ENCODE assay signal across 9 mouse cellular contexts in the genomic region with DNA sequence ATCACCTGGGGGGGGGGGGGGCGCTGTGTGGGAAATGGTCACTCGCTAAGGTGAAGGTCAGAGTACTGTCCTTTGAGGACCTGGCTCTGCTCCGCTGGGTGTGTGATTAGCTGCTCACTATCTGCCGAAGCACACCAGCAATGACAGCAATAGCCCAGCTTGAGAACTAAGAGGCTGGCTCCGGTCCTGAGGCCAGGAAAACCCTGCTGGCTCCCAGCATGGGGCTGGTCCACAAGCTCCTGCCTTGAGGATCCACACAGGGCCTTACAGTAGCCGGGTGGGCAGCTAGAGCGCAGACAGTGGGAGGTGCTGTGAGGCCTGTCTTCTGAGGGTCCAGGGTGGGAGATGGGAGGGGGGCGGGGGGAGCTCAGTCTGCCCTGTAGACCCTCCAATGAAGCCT.
A peak's percentile ranks its signal among the peaks of the same experiment; 100 is the strongest.
DNase-seq lines count a peak whose midpoint lies in the region; ATAC-seq and TF ChIP-seq lines count a peak whose summit lies in the region.
"Had no signal": no experiment of that assay in that cellular context is flagged by ENCODE, and none has a peak within 500 bp of the region (broad histone marks: within the 10 kb centered on the region; RNA-seq: fewer than 3 reads in every experiment).

No protein-coding gene starts in this region.

- WGBS in heart, embryonic 13.5 days = 34% methylated on average over 8 of the region's 8 CpGs
- WGBS in heart, embryonic 11.5 days (ENCODE audit: insufficient replicate concordance) = 37% methylated on average over 8 of the region's 8 CpGs
- 37% methylated on average over 8 of the region's 8 CpGs for WGBS in embryonic facial prominence, embryonic 10.5 days
- WGBS in hindbrain, embryonic 13.5 days = 26% methylated on average over 8 of the region's 8 CpGs
- WGBS in neural tube, embryonic 13.5 days = 35% methylated on average over 8 of the region's 8 CpGs
- 60% methylated on average over 8 of the region's 8 CpGs for WGBS in lung, adult 2 months

- no peak for TF ChIP-seq CTCF in lung, adult 2 months (IDR thresholded peaks at IDR 0.05; ENCODE audit: insufficient read depth, low read length)

- H3K27ac ChIP-seq in heart, embryonic 13.5 days (replicated peaks) = no peak overlapping the region
- no peak overlapping the region for H3K27ac ChIP-seq in heart, embryonic 11.5 days (ENCODE audit: low read depth, low read length)
- H3K27ac ChIP-seq in embryonic facial prominence, embryonic 10.5 days (replicated peaks) = peak overlapping the region; percentile 31
- H3K27ac ChIP-seq in hindbrain, embryonic 13.5 days = peak overlapping the region; percentile 86
- H3K27ac ChIP-seq in neural tube, embryonic 13.5 days (replicated peaks) = peak overlapping the region; percentile 73
- H3K27ac ChIP-seq: kidney, embryonic 15.5 days had no signal

- H3K27me3 ChIP-seq in heart, embryonic 13.5 days (replicated peaks) = peaks cover 36% of the 10 kb centered on the region
- H3K27me3 ChIP-seq in heart, embryonic 11.5 days (ENCODE audit: control insufficient read depth, insufficient read depth, low read length) = 0 out of 2 replicates have a peak, but pooled peaks cover 3% of the 10 kb centered on the region
- peaks cover 86% of the 10 kb centered on the region for H3K27me3 ChIP-seq in embryonic facial prominence, embryonic 10.5 days (replicated peaks; ENCODE audit: low read depth, poor library complexity, severe bottlenecking)
- H3K27me3 ChIP-seq in hindbrain, embryonic 13.5 days = peaks cover 17% of the 10 kb centered on the region
- H3K27me3 ChIP-seq in neural tube, embryonic 13.5 days = 0 out of 2 replicates have a peak, but pooled peaks cover 3% of the 10 kb centered on the region

- H3K4me1 ChIP-seq in heart, embryonic 13.5 days = peaks cover 35% of the 10 kb centered on the region
- H3K4me1 ChIP-seq in heart, embryonic 11.5 days (ENCODE audit: control insufficient read depth, insufficient read depth, low read length) = peaks cover 20% of the 10 kb centered on the region
- H3K4me1 ChIP-seq in embryonic facial prominence, embryonic 10.5 days = peaks cover 77% of the 10 kb centered on the region
- H3K4me1 ChIP-seq in hindbrain, embryonic 13.5 days (replicated peaks) = peaks cover 68% of the 10 kb centered on the region
- peaks cover 63% of the 10 kb centered on the region for H3K4me1 ChIP-seq in neural tube, embryonic 13.5 days (replicated peaks)
- no peaks in the 10 kb centered on the region; the same call in 1 of the 2 replicates for H3K4me1 ChIP-seq in lung, adult 2 months (ENCODE audit: control insufficient read depth, insufficient read depth, low read length)

- TF ChIP-seq POLR2A in lung, adult 2 months (IDR thresholded peaks at IDR 0.05; ENCODE audit: borderline replicate concordance, extremely low read depth, low read depth, low read length) = no peak

- no peak overlapping the region for H3K4me3 ChIP-seq in heart, embryonic 13.5 days
- no peak overlapping the region for H3K4me3 ChIP-seq in heart, embryonic 11.5 days (ENCODE audit: low read depth, low read length)
- no peak overlapping the region for H3K4me3 ChIP-seq in embryonic facial prominence, embryonic 10.5 days
- no peak overlapping the region for H3K4me3 ChIP-seq in hindbrain, embryonic 13.5 days
- no peak overlapping the region for H3K4me3 ChIP-seq in neural tube, embryonic 13.5 days
- no peak overlapping the region for H3K4me3 ChIP-seq in lung, adult 2 months (replicated peaks; ENCODE audit: extremely low read depth, low read depth, low read length)
- H3K4me3 ChIP-seq: kidney, embryonic 15.5 days had no signal

- peak overlapping the region; percentile 25; the same call in 1 of the 2 replicates for H3K9ac ChIP-seq in heart, embryonic 13.5 days
- no peak overlapping the region for H3K9ac ChIP-seq in heart, embryonic 11.5 days (ENCODE audit: low read depth, low read length)
- no peak overlapping the region for H3K9ac ChIP-seq in hindbrain, embryonic 13.5 days
- H3K9ac ChIP-seq in neural tube, embryonic 13.5 days = peak overlapping the region; percentile 51
- H3K9ac ChIP-seq: kidney, embryonic 15.5 days had no signal

- no peak for ATAC-seq in heart, embryonic 13.5 days (ENCODE audit: extremely low read depth, insufficient number of reproducible peaks, low FRiP score, low TSS enrichment)
- no peak for ATAC-seq in heart, embryonic 11.5 days (replicated peaks; ENCODE audit: insufficient number of reproducible peaks, low FRiP score, low TSS enrichment)
- no peak for ATAC-seq in hindbrain, embryonic 13.5 days (ENCODE audit: low FRiP score)
- no peak for ATAC-seq in neural tube, embryonic 13.5 days (ENCODE audit: low read depth)

- peak; percentile 13 for DNase-seq in embryonic facial prominence, embryonic 10.5 days (ENCODE audit: low spot score)
- no peak for DNase-seq in urinary bladder, postnatal 25 days (ENCODE audit: low spot score)
- no peak for DNase-seq in kidney, adult 9 months
- no peak for DNase-seq in lung, adult 2 months

- no peak overlapping the region for H3K4me2 ChIP-seq in heart, embryonic 13.5 days
- H3K4me2 ChIP-seq in heart, embryonic 11.5 days = no peak overlapping the region
- H3K4me2 ChIP-seq in hindbrain, embryonic 13.5 days = no peak overlapping the region
- H3K4me2 ChIP-seq in neural tube, embryonic 13.5 days = no peak overlapping the region
- H3K4me2 ChIP-seq: kidney, embryonic 15.5 days had no signal

- no peaks in the 10 kb centered on the region for H3K9me3 ChIP-seq in heart, embryonic 13.5 days
- no peaks in the 10 kb centered on the region for H3K9me3 ChIP-seq in heart, embryonic 11.5 days (replicated peaks; ENCODE audit: control insufficient read depth, low read length)
- no peaks in the 10 kb centered on the region for H3K9me3 ChIP-seq in embryonic facial prominence, embryonic 10.5 days
- no peaks in the 10 kb centered on the region for H3K9me3 ChIP-seq in hindbrain, embryonic 13.5 days
- H3K9me3 ChIP-seq in neural tube, embryonic 13.5 days = no peaks in the 10 kb centered on the region
- H3K9me3 ChIP-seq: kidney, embryonic 15.5 days had no signal

- no peaks in the 10 kb centered on the region for H3K36me3 ChIP-seq in heart, embryonic 13.5 days
- H3K36me3 ChIP-seq in heart, embryonic 11.5 days (ENCODE audit: control insufficient read depth, insufficient read depth, low read length) = no peaks in the 10 kb centered on the region
- no peaks in the 10 kb centered on the region for H3K36me3 ChIP-seq in embryonic facial prominence, embryonic 10.5 days (replicated peaks)
- H3K36me3 ChIP-seq in hindbrain, embryonic 13.5 days = no peaks in the 10 kb centered on the region
- no peaks in the 10 kb centered on the region for H3K36me3 ChIP-seq in neural tube, embryonic 13.5 days
- H3K36me3 ChIP-seq: kidney, embryonic 15.5 days had no signal

Comparison
In these comparisons a context has a peak if more than half of its experiments do, and no peak if none do; other contexts are left out.
1. H3K9ac ChIP-seq: peak in heart, embryonic 13.5 days (single experiment) and neural tube, embryonic 13.5 days (single experiment); none in heart, embryonic 11.5 days (single experiment) and hindbrain, embryonic 13.5 days (single experiment).
2. H3K27ac ChIP-seq: peak in embryonic facial prominence, embryonic 10.5 days (single experiment), hindbrain, embryonic 13.5 days (single experiment) and neural tube, embryonic 13.5 days (single experiment); none in heart, embryonic 13.5 days (single experiment) and heart, embryonic 11.5 days (single experiment).